Mouse (Mus musculus): ENCODE measurements around the gene Lyzl4.
A peak's percentile ranks its signal among the peaks of the same experiment; 100 is the strongest.

Gene Lyzl4

GRCm38 (mm10) chr9:121642001-121642400, at the start of gene Lyzl4:
Gene Lyzl4, minus strand, starts transcription at chr9:121642096.
- DNase-seq, result peak; percentile 87

GRCm38 (mm10) chr9:121690734-121691133, 48.8 kb upstream of the Lyzl4 start:
- DNase-seq, result no peak

- no peak for DNase-seq
These were observed 48.3 kb upstream of the Lyzl4 start for GRCm38 (mm10) chr9:121690200-121690651.

- no peak for DNase-seq
These were observed 42.8 kb upstream of the Lyzl4 start for GRCm38 (mm10) chr9:121684702-121685101.

- no peak for DNase-seq
These were observed 40.3 kb upstream of the Lyzl4 start for GRCm38 (mm10) chr9:121682037-121682680.

- no peak for DNase-seq
These were observed 39.3 kb upstream of the Lyzl4 start for GRCm38 (mm10) chr9:121681191-121681590.

- DNase-seq, result no peak
These were observed 37.7 kb upstream of the Lyzl4 start for GRCm38 (mm10) chr9:121679549-121679948.

- DNase-seq, result no peak
These were observed 35.6 kb upstream of the Lyzl4 start for GRCm38 (mm10) chr9:121677476-121677875.

- no peak for DNase-seq
These were observed 35.2 kb upstream of the Lyzl4 start for GRCm38 (mm10) chr9:121677069-121677468.

- DNase-seq, result no peak
These were observed 33.7 kb upstream of the Lyzl4 start for GRCm38 (mm10) chr9:121675556-121675955.

- no peak for DNase-seq
These were observed 33.1 kb upstream of the Lyzl4 start for GRCm38 (mm10) chr9:121675011-121675410.

GRCm38 (mm10) chr9:121673716-121674115, 31.8 kb upstream of the Lyzl4 start:
- no peak for DNase-seq

GRCm38 (mm10) chr9:121672311-121672710, 30.4 kb upstream of the Lyzl4 start:
- no peak for DNase-seq

GRCm38 (mm10) chr9:121671300-121671699, 29.4 kb upstream of the Lyzl4 start:
- DNase-seq, result peak; percentile 52

- DNase-seq, result no peak
These were observed 27.5 kb upstream of the Lyzl4 start for GRCm38 (mm10) chr9:121669348-121669791.

- DNase-seq, result no peak
These were observed 25.9 kb upstream of the Lyzl4 start for GRCm38 (mm10) chr9:121667822-121668221.

- DNase-seq, result no peak
These were observed 25.2 kb upstream of the Lyzl4 start for GRCm38 (mm10) chr9:121666957-121667630.

GRCm38 (mm10) chr9:121664104-121664503, 22.2 kb upstream of the Lyzl4 start:
- no peak for DNase-seq

- DNase-seq, result no peak
These were observed 21.6 kb upstream of the Lyzl4 start for GRCm38 (mm10) chr9:121663467-121663866.

GRCm38 (mm10) chr9:121659791-121660190, 17.9 kb upstream of the Lyzl4 start:
- DNase-seq, result no peak

- no peak for DNase-seq
These were observed 16.4 kb upstream of the Lyzl4 start for GRCm38 (mm10) chr9:121658248-121658647.

- no peak for DNase-seq
These were observed 15.2 kb upstream of the Lyzl4 start for GRCm38 (mm10) chr9:121657143-121657542.

GRCm38 (mm10) chr9:121656322-121656721, 14.4 kb upstream of the Lyzl4 start:
- DNase-seq, result no peak

- DNase-seq, result no peak
These were observed 11.8 kb upstream of the Lyzl4 start for GRCm38 (mm10) chr9:121653668-121654067.

- no peak for DNase-seq
These were observed 5.1 kb upstream of the Lyzl4 start for GRCm38 (mm10) chr9:121647026-121647425.
